Mouse (Mus musculus) bone marrow macrophage, adult 2 months (primary cell): ENCODE data around the gene Fam129a.

Experiments
- CTCF ChIP-seq: IDR thresholded peaks from 2 replicates; pipeline ENCODE4 v1.5.1; 2012; ENCODE audit warnings: low read depth, mild to moderate bottlenecking, low read length, moderate library complexity
- POLR2A ChIP-seq: IDR thresholded peaks from 2 replicates; pipeline ENCODE4 v1.6.1; 2012; ENCODE audit warnings: mild to moderate bottlenecking, low read depth, low read length, borderline replicate concordance

GRCm38 (mm10) chr1:151697901-151698641 lies 127.1 kb downstream of the Fam129a start:
- TF ChIP-seq POLR2A: no peak
- no peak for TF ChIP-seq CTCF
